Mouse (Mus musculus) frontal cortex, postnatal 36 days (tissue): ENCODE data around the gene Pan2.
"Not testable (repeated sequence)": the region's sequence is repeated elsewhere in the genome, so short reads cannot be mapped to it uniquely, and the experiment has no call there.

Experiments
- DNase-seq, 2 experiments: peaks; one replicate each; pipeline ENCODE4 v3.0.0; 2022; ENCODE audit warnings: low spot score in 2 of 2

The Pan2 gene

DNA sequence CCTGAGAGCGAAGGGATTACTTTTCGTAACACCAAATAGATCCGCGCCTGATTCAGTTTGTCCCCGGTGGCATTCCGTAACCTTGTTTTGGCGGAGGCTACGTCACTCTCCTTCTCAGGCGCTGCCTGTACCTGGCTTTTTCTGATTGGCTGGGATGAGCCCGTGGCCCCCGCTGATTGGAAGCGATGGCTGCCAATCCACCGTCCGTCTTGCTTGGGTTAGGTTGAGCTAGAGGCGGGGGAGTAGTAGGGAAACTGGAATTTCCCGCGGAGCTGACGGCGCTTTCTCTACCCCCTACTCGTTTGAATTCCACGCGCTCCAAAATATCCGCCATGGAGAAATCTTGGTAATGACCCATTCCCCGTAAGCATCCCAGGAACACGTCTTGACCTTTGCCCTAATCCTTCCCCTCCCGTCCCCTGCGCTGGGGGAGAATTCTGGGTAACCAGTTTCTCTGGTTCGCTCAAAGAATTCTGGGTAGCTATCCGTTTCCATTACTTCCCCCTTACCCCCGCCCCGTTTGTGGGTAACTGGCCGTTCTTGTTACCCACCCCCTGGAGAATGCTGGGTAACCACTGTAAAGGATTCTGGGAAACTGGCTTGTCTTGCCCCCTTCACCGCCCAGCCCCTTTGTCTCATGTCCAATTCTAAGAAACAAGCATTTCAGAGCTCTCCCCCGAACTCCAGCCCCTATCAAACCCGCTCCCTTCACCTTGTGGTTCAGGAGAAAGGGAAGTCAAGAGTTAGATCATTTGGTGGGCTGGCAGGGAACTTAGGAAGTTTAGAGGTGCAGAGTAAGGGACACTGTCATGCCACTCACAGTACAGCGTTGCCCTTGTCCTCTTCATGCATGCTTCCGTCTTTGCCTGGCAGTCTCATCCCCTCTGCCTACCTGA is at the start of gene Pan2:
Gene Pan2, plus strand, starts transcription at position 210 of the 896 bp plus-strand sequence.
- peak; percentile 100 for DNase-seq

DNA sequence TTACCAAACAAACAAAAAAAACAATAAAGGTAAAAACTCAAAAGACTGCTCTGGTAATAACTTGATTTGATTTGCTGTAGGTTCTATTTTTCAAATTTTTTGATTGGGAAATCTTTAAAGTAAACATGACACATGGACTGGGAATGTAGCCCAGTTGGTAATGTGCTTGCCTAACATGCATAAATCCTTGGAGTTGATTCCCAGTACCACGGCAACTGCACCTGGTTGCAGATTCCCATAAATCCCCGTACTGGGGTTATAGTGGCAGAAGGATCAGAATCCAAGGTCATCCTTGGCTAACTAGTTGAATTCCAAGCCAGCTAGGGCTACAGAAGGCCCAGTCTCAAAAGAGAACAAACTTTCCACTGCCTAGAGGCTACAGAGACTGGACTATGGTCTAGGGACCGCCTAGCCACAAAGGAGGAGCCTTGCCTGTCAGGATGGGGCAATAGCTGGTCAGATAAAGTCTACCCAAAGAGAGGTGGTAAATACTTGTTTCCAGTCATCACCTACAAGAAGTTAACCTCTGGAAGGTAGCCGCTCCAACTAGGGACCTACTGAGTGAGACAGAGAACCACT is 49.4 kb upstream of the Pan2 start, which contains the start of gene Apon:
Gene Apon, plus strand, starts transcription at position 420 of the 579 bp plus-strand sequence.
- no peak for DNase-seq

DNA sequence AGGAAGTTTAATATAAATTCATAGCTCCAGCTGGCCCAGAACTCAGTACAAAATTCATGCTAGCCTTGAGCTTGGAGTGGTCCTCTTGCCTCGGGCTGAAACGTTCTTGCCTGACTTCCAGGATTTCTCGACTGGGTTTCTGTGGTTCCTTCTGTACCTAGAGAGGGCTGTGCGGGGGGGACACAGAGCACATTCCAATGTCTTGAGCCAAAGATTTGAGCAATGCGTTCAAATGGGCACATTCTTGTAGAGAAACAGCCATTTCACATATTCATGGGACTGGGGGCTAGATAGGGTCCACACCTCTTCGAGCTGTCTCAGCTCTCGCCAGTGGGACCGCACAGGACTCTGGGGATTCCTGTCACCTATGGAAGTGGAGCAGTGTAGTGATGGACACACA is 47.2 kb upstream of the Pan2 start:
- no peak for DNase-seq

DNA sequence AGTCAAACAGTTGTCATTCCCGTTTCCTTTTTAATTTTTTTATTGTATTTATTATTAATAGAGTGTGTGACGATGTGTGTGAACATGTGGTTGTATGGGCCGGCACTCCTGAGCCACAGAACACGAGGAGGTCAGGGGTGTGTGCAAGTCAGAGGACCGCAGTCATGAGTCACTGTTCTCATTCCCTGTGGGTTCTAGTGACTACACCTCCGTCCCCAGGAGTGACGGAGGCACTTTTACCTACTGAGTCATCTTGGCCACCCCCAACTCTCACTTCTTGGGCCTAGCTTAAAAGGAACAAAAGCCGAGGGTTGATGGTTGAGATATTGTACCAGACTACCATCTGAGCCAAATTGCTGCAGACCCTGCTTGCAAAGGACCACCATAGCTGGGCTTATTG is 46.8 kb upstream of the Pan2 start:
- no peak for DNase-seq

DNA sequence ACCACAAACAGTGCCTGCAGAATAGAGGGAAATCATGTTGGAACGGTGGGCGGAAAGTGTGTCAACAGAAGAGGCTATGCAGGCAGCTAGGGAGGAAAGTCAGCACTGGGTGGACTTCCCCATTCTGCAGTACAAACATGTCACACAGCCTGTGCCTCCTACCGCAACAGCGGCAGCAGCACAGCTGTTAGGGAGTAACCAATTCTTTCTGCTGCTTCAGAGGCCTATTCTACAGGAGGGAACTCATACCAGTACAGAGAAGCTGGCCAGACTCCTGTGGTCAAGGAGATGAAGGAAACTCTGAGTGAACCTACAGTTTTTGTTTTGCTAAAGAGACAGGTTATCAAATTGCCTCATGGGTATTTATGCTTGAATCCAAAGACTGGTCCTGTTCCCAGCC is 44.2 kb upstream of the Pan2 start:
- DNase-seq, result no peak

DNA sequence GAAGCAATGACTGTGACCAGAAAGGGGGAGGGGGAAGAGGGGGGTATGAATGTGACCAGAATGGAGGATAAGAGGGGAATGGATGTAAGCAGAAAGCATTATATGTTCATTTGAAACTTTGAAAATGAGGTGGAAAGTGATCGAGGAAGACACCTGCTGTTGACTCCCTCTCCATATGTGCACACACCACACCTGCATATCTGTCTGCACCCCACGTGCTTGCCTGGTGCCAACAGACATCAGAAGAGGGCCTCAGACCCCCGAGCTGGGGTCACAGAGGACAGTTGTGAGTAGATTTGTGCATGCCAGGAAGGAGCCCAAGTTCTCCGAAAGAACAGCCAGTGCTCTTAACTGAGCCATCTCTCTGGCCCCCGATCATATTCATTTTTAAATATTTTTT is 43.2 kb upstream of the Pan2 start:
- no peak for DNase-seq

DNA sequence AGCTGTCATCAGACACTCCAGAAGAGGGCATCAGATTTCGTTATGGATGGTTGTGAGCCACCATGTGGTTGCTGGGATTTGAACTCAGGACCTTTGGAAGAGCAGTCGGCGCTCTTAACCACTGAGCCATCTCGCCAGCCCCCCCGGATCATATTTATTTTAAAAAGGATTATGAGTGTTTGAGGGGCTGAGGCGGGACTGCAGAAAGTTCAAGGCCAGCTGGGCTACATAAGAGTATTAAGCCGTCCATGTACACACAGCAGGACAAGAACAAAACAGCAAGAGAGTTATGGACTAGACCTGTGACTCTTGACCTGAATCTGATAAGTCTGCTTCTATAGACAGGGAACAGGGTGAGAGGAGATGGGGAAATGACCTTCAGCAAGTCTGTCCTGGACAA is 42.8 kb upstream of the Pan2 start:
- DNase-seq, result not testable (repeated sequence)

DNA sequence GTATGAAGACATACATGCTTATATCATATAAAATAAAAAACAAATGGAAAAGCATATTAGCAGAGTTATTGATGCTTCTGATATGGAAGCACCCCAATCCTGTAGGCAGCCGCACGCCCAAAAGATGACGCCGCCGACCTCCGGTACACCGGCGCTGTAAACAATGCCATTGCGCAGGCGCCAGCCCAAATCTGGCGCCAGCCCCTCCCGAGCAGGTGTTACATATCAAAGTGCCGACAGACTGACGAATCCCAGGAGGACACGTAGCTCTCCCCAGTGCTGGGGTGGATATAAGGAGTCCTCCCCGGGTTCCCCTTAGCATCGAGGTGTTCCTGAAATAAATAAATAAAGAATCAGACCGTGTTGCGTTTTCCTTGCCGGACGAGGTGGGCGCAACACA is 40.8 kb upstream of the Pan2 start:
- DNase-seq, result no peak

DNA sequence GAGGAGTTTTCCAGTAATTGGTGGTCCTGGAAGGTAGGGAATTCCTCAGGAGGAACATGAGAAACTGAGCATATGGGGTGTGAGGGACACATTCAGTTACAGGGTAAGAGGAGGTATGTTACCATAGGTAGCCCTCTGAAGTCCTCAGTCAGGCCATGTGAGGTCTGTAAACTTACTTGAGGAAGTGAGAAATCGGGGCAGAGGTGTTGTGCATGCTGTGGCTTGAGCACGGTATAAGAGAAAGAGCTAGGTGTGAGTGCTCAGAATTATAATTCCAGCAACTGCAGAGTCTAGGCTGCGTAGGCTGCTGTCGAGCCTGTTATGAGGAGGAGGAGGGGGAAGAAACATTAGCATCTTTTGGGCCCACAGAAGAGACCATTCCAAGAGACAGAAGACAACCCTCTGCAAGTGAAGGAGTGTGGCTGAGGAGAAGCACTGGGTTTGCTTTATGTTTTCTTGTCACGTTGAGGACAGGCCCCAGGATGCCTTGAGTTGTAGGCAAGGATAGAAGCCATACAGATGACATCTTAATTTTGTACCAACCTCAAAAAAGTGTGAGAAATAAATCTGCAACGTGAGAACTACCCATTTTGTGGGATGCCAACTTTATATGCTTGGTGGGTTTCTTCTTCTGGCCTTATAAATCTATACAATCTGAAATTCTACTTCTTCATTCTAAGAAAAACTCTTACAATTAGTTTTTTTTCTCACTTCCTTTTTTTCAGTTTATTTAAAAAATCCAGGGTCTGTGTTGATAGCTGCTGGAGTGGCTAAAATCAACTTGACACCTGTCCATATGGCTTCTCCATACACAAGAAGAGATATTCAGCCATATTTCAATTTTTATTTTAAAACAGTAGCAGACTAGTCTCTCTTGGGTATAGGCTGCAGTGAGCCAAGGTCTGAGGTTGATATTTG is 39.5 kb upstream of the Pan2 start:
- peak; percentile 13 to 15 for DNase-seq

DNA sequence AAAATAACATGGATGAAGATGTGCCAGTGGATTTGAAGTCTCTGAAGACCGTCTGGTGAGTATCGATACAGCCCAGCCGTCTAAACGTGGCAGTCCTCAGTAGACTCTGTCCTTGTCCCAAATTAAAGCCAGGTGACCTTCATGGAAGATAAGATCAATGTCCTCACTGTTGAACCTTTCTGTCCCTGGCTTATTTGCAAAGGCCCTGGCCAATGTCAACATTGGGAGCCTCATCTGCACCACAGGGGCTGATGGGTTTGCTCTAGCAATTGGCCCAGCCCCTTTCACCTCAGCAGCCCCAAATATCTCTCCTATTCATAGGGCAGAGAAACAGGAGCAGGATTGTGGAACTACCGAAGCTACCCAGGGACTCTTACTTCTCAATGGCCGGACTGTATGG is 34.8 kb upstream of the Pan2 start, which contains the start of gene Apof:
Gene Apof, plus strand, starts transcription at position 301 of the 400 bp plus-strand sequence.
- DNase-seq, result no peak

DNA sequence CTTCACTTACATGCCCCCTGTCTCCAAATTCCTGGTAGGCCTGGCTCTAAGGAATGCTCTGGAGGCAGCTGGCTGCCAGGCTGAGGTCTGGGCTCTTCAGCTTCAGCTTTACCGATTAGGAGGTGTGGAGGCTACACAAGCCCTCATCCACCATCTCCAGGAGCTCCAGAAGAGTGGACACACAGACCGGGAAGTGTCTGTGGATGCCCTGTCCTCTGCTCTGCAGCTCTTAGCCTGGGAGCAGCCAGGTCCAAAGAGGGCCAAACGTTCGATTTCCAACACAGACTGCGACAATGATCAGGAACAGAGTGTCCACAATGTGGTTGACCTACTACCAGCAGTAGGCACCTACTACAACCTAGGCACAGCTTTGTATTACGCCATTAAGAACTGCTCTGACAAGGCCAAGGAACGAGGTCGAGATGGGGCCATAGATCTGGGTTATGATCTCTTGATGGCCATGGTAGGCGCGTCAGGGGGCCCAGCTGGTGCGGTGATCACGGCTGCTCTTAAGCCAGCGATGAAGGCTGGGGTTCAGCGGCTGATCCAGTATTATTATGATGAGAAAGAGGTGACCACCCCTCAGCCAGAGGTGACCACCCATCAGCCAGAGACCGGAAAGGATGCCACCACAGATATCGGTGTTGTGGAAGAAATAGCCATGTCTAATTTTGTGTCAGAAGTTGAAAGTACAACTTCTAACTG is 33.8 kb upstream of the Pan2 start:
- DNase-seq, result no peak

DNA sequence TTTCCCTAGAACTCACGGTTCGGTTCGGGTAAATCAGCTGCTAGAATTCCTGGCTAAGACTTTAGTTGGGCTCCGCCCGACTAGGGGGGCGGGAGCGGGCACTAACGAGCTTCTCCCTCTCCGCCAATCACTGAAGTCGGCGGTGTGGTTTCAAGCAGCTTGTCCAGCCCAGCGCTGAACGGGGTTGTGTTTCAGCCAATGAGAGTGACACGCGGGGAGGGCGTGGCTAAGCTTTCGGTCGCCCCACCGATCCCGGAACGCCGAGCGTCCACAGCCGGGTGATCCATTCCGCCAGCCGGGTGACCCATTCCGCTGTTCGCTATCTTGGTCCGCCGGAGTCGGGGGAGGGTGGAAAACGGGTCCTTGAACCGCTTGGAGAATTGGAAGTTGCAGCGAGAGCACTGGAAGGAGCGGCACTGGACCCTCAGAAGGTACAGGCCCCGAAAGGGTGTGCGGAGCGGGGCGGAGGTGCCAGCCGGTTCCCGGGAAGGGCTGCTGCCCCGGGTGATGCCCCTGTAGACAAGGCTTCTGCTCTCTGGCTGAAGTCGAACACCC is 32.8 kb upstream of the Pan2 start, which contains the start of gene Stat2:
Gene Stat2, plus strand, starts transcription at position 273 of the 555 bp plus-strand sequence.
- peak; percentile 94 to 98 for DNase-seq

DNA sequence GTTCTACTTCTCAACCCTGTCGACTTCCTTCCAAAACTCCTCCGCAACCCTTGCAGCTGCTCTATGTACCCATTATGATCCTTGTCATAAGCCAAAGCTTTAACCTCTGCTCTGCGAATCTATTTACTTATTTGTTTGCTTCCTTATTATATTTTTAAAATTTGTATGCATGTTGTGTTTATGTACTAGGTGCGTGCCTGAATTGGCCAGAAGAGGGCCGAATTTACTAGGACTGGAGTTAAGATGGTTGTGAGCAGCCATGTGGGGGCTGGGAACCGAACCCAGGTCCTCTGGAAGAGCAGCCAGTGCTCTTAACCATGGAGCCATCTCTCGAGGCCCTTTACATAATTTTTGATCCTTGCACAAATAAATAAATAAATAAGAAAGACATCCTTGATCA is 32.3 kb upstream of the Pan2 start:
- DNase-seq, result no peak

DNA sequence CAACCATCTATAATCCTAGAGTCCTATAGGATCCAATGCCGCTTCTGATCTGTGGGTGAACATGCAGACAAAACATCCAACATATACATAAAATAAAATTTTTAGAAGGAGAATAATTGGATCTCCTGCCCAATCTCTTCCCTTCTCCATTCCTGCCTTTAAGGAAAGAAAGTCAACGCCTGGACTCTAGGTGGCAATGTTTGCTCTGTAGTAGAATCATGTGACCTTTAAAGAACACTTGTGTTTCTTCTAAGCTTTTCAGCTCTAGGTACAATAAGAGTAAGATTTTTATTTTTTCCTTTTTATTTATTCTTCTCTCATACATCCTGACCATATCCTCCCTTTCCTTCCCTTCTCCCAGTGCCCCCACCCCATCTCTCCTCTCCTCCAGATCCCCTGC is 31.3 kb upstream of the Pan2 start:
- no peak for DNase-seq

DNA sequence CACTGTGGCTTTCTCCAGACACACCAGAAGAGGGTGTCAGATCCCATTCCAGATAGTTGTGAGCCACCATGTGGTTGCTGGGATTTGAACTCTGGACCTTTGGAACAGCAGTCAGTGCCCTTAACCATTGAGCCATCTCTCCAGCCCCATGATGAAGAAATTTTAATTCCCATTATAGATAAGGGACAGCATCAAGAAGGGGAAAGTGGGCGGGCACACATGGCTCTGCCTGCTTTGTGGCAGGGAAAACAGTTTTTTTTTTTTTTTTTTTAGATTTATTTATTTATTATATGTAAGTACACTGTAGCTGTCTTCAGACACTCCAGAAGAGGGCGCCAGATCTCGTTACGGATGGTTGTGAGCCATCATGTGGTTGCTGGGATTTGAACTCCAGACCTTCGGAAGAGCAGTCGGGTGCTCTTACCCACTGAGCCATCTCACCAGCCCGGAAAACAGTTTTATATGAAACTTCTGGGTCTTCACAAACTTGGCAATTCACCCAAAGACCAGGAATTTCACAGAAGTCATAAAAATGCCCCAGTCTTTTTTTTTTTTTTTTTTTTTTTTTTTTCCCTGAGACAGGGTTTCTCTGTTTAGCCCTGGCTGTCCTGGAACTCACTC is 30.2 kb upstream of the Pan2 start:
- not testable (repeated sequence) for DNase-seq

DNA sequence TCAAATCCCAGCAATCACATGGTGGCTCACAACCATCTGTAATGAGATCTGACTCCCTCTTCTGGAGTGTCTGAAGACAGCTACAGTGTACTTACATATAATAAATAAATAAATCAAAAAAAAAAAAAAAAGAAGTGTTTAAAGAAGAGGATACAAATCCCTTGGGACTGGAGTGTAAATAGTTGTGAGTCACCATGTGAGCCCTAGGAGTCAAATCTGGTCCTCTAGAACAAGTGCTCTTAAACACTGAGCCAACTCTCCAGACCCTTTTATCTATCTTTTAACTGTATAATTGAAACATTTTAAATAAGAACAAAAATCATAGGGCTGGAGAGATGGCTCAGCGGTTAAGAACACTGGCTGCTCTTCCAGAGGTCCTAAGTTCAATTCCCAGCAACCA is 27.8 kb upstream of the Pan2 start:
- DNase-seq, result not testable (repeated sequence)

DNA sequence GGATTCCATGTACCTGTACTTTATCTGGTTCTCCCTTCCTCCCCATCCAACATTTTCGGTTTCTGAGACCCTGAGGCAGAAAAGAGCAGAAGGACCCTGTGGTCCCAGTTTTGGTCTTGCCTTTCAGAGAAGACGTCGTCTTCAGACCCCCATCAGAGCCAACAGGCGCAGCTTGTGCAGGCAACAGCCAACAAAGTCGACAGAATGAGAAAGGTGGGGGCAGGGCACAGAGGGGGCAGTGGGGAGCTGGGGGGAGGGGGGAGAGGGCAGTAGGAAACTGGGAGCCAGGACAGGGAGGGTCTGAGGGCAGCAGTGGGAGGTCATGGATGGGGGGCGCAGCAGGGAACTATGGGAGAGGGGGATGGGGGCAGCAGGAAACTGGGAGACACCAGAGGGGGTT is 25.0 kb upstream of the Pan2 start:
- no peak for DNase-seq

DNA sequence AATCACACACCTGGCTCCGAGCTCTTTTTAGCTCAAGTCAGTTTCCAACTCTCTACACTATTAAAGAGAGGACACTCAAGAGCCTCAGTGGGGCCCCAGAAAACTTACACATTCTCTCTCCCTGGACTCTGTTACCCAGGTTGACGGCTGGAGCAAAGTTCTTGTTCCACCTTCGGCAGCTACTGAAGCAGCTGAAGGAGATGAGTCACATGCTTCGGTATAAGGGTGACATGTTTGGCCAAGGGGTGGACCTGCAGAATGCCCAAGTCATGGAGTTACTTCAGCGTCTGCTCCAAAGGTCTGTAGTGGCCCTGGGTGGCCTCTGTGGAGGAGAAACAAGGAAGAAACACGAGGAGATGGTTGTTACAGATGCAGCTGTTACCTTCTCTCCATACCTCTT is 22.2 kb upstream of the Pan2 start:
- DNase-seq, result no peak

DNA sequence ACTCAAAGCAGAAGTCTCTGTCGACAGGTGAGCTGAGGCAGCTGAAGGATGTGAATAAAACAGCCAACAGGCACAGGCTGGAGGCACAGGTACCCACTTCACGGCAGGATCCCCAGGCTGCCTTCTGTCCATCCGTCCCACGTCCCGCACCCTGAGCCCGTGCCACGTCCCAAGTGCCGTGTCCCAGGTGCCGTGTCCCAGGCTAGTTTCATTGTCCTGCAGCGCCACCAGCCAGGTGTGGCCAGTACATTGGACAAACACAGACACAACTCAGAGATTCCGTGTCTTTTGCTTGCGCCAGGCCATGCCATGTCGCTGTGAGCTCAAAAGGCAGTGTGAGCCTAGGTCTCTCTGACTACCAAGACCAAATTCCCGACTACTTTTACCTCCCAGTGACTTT is 21.5 kb upstream of the Pan2 start:
- DNase-seq, result no peak

DNA sequence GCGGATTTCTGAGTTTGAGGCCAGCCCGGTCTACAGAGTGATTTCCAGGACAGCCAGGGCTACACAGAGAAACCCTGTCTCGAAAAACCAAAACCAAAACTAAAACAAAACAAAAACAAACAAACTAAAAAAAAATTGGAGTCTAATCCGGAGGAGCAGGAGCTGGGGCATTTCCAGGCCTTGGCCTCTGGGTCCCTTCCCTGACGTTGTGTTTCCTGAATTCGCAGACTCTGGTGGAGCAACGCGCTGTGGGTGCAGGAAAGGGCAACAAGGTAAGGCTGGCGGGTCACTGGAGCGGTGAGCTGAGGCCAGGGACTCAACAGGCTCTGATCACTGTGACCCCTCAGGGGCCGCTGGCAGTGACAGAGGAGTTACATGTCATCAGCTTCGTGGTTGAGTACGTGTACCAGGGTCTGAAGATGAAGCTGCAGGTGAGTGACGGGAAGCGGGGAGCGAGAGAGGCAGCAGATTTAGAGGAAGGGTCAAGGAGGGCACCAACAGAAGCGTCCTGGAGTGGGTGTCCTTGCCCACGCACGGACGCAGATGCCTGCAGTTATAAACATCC is 20.2 kb upstream of the Pan2 start:
- no peak for DNase-seq
